Mouse (Mus musculus) small intestine, adult 2 months (tissue): ENCODE results near the gene Snapc5. TPM values are rescaled to one million over a fixed set of nuclear protein-coding genes. Genes with fewer than 3 reads are reported as not detected.

Experiments used
- H3K27ac ChIP-seq: fragments of 200-500 bp; 2 replicates; pipeline ENCODE4 v1.5.1; 2012; ENCODE audit warnings: low read depth, low read length, control low read depth, inconsistent platforms; ENCODE audit not compliant: insufficient read depth
- H3K27me3 ChIP-seq: fragments of 200-500 bp; 2 replicates; pipeline ENCODE4 v1.6.1; 2012; ENCODE audit warnings: mild to moderate bottlenecking, moderate library complexity, low read length, inconsistent platforms; ENCODE audit not compliant: control insufficient read depth, insufficient read depth
- H3K36me3 ChIP-seq: fragments of 200-500 bp; 2 replicates; pipeline ENCODE4 v1.6.1; 2012; ENCODE audit warnings: mild to moderate bottlenecking, low read length, control low read depth, inconsistent platforms; ENCODE audit not compliant: control insufficient read depth, insufficient read depth
- H3K4me1 ChIP-seq: fragments of 200-500 bp; 2 replicates; pipeline ENCODE4 v1.6.1; 2012; ENCODE audit warnings: low read length, inconsistent platforms, mixed read lengths; ENCODE audit not compliant: control insufficient read depth, insufficient read depth, insufficient read length
- H3K4me3 ChIP-seq: fragments of 200-500 bp; 2 replicates; pipeline ENCODE4 v1.5.1; 2012; ENCODE audit warnings: low read depth, mild to moderate bottlenecking, control low read depth, inconsistent platforms, low read length, moderate library complexity
- CTCF ChIP-seq: fragments of 200-500 bp; IDR thresholded peaks from 2 replicates; pipeline ENCODE4 v1.5.1; 2012; ENCODE audit warnings: low read depth, mild to moderate bottlenecking, control low read depth, inconsistent platforms, low read length, moderate library complexity, mixed read lengths; ENCODE audit not compliant: insufficient replicate concordance, insufficient read length; ENCODE audit errors: extremely low read depth
- POLR2A ChIP-seq: fragments of 200-500 bp; IDR thresholded peaks from 2 replicates; pipeline ENCODE4 v1.6.1; 2012; ENCODE audit warnings: low read depth, mild to moderate bottlenecking, control low read depth, inconsistent platforms, low read length, moderate library complexity
- WGBS: fragments of 180-500 bp; shearing (Covaris S2); methylation state at CpG from one replicate; pipeline ENCODE4 v1.1.7; 2018; 5-methylcytosine and 5-hydroxymethylcytosine counted together
- polyA plus RNA-seq: library from polyadenylated mRNA; depleted of rRNA; stranded (reverse); fragments of >200 nt; gene quantifications from 2 replicates; pipeline ENCODE4 v1.2.3, GENCODE M21; 2012

Snapc5 gene
- polyA plus RNA-seq, 1 experiment, result 12.2 TPM

DNA sequence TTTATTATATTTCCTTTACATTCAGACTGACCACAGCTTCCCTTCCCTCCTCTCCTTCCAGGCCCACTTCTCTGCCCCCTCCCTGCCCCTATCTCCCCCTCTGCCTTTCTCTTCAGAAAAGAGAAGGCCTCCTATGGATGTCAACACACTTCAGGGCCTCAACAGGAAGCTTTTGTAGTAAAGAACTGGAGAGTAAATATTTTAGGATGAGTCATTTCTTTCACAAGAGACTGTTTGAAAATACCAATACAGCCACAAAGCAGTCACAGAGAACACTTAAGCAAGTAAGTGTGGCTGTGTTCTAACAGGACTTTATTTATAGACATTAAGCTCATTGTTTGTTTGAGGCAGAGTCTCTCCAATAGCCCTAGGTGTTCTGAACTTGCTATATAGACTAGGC is 23.3 kb downstream of the Snapc5 start:
- no peak overlapping the region for H3K27ac ChIP-seq
- TF ChIP-seq POLR2A, result no peak
- TF ChIP-seq CTCF, result no peak

DNA sequence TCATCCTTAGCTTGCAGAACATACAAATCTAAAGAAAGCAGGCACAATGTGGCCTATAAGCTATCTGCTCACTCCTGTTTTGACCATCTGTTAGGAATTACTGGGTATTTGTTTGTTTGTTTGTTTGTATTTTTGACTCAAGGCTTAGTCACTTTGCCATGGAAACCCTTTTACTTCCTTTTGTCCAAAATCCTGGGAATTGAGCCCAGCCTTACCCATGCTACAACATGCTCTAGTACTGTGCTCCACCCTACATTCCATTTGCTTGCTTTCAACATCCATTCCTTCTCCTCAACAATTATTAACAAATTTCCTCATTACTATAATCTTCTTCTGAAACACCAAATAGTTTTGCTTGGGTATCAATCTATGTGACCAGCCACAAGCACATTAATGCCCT is 23.8 kb downstream of the Snapc5 start:
- H3K36me3 ChIP-seq, result peaks cover 19% of the 10 kb centered on the region
- H3K27me3 ChIP-seq, result no peaks in the 10 kb centered on the region
- H3K4me1 ChIP-seq, result peaks cover 16% of the 10 kb centered on the region; the same call in 1 of the 2 replicates
- H3K27ac ChIP-seq, result no peak overlapping the region
- TF ChIP-seq POLR2A, result no peak
- TF ChIP-seq CTCF, result no peak
- H3K4me3 ChIP-seq, result no peak overlapping the region

More for the DNA sequence above, 23.3 kb downstream of the Snapc5 start:
- Histone ChIP-seq H3K4me3 (no peak overlapping the region), H3K27me3 (no peaks in the 10 kb centered on the region), H3K36me3 (peaks cover 20% of the 10 kb centered on the region), H3K4me1 (peaks cover 16% of the 10 kb centered on the region; the same call in 1 of the 2 replicates)

DNA sequence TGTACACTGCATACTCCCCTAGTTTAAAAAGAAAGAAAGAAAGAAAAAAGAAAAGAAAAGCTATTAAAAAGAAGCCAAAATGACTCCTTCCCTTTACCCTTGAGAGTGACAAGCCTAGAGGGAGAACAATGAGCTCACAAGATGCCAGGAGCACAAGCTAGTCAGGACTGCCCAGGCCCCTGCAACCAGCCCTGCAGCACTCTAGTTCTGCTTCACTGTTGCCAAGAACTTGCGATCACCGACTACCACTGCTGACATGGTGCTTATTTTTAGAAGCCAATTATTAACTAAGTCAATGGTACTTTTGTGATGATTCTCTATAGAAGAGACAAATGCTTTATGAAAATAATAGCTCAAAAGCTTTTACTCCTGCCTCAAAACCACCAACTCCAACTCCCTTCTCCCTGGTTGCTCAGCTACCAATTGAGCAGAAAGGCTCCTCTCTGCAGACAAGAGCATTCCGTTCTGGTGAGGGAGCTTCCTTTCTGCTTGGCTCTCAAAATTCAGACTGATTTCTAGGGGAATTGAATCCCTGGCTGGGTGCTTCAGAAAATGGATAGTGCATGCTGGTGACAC is 28.5 kb downstream of the Snapc5 start:
- no peaks in the 10 kb centered on the region for H3K4me1 ChIP-seq
- WGBS, result 85% methylated on average over 3 of the region's 3 CpGs
- no peak for TF ChIP-seq CTCF
- no peak for TF ChIP-seq POLR2A
- H3K4me3 ChIP-seq, result no peak overlapping the region
- no peak overlapping the region for H3K27ac ChIP-seq
- no peaks in the 10 kb centered on the region for H3K27me3 ChIP-seq
- H3K36me3 ChIP-seq, result peaks cover 51% of the 10 kb centered on the region

DNA sequence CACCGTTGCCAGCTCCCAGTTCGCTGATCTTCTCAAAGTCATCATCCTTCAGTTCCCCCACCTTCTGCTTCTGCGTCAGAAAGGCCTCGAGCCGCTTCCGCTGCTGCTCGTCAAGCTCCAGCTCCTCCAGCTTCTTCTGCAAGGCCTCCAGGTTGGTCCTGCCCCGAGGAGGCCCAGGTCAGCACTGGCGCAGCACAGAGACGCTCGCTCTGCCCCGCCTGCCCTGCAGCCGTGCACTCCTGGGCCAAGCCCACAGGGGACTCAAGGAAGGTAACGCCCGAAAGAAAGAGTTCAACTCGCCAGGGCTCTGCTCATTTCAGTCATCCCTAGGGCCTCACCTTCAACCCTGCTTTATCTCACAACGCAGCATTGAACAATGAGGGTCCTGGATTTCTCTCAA is 35.4 kb downstream of the Snapc5 start:
- Histone ChIP-seq H3K4me1 (peaks cover 2% of the 10 kb centered on the region), H3K27me3 (no peaks in the 10 kb centered on the region), H3K36me3 (peaks cover 25% of the 10 kb centered on the region), H3K27ac (no peak overlapping the region), H3K4me3 (no peak overlapping the region)
- no peak for TF ChIP-seq CTCF
- no peak for TF ChIP-seq POLR2A
- WGBS, result 77% methylated on average over 17 of the region's 17 CpGs

DNA sequence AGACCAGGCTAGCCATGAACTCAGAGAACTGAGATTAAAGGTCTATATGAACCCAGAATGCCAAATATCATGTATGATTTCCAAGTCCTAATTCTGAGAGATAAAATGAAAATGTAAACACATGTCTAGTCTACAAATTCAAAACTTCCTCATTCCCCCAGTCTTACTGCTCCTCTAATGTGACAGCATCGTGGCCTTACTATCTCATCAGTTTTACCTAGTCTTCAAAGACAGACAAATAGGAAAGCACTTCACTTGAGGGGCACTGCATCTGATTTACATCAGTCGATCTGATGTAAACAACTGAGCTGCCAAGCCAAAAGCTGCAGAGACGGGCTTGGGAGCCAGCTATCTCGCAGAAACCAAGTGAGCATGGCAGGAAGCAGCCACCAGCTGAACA is 37.0 kb downstream of the Snapc5 start:
- no peak for TF ChIP-seq CTCF
- TF ChIP-seq POLR2A, result no peak
- Histone ChIP-seq H3K4me3 (no peak overlapping the region), H3K4me1 (peaks cover 9% of the 10 kb centered on the region), H3K36me3 (peaks cover 15% of the 10 kb centered on the region), H3K27me3 (no peaks in the 10 kb centered on the region), H3K27ac (no peak overlapping the region)
- 53% methylated on average over 4 of the region's 4 CpGs for whole genome bisulfite sequencing

DNA sequence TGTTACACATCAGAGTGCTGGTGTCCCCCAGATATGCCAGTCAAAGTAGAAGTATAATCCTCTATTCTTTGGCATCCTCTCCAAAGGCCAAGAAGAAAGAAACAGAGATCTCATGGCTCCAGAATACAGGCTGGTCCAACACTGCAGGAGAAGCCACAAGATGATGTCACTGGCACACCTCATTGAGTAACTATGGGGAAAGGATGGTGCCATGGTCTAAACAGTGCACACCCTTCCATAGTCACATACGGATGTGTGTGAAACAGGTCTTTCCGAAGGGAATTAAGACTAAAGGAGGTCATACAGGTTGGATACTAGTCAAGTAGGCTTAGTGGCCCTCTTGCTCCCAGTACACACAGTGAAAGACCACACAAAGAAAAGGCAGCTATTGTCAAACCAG is 37.6 kb downstream of the Snapc5 start:
- Histone ChIP-seq H3K4me1 (peaks cover 11% of the 10 kb centered on the region), H3K27me3 (no peaks in the 10 kb centered on the region), H3K27ac (no peak overlapping the region; the same call in 1 of the 2 replicates), H3K4me3 (no peak overlapping the region), H3K36me3 (peaks cover 13% of the 10 kb centered on the region)
- TF ChIP-seq POLR2A, result no peak
- TF ChIP-seq CTCF, result no peak
- 95% methylated on average over 2 of the region's 2 CpGs for WGBS

DNA sequence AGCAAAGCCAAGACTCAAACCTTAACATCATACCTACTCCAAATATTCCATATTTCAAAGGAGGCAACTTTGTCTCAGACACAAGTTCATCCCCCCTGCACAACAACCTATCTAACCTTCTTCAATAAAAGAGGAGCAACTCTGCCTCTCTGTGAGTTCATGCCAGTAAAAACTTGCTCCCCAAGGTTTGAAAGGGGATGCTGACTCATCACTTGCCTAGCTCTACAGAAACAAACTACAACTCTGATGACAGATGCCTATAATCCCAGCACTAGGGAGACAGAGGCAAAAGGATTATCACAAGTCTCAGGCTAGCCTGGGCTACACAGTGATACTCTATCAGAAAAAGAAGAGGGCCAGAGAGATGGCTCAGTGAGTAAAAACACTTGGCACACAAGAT is 38.8 kb downstream of the Snapc5 start:
- H3K4me1 ChIP-seq, result peaks cover 18% of the 10 kb centered on the region
- H3K36me3 ChIP-seq, result peaks cover 3% of the 10 kb centered on the region; the same call in 1 of the 2 replicates
- H3K4me3 ChIP-seq, result no peak overlapping the region
- no peaks in the 10 kb centered on the region for H3K27me3 ChIP-seq
- no peak for TF ChIP-seq POLR2A
- TF ChIP-seq CTCF, result no peak
- H3K27ac ChIP-seq, result no peak overlapping the region

DNA sequence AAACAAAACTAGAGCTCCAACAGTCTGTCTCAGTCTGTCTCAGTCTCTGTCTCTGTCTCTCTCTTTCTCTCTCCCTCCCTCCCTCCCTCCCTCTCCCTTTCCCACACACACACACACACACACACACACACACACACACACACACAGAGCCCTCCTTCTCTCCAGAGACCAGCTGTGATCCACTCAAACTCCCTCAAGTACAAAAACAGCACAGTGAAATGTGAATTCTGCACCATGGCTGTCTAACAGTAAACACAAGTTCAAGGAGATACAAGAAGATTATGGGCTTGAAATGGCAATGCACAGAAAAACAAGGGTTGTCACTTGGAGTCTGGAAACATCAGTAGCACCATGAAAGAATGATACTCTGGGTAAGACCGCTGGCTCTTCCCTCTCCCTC is 40.2 kb downstream of the Snapc5 start:
- H3K4me3 ChIP-seq, result no peak overlapping the region
- H3K27me3 ChIP-seq, result no peaks in the 10 kb centered on the region
- peaks cover 20% of the 10 kb centered on the region for H3K4me1 ChIP-seq
- H3K27ac ChIP-seq, result no peak overlapping the region
- no peaks in the 10 kb centered on the region for H3K36me3 ChIP-seq
- TF ChIP-seq POLR2A, result no peak
- TF ChIP-seq CTCF, result no peak
- 84% methylated on average over 1 of the region's 1 CpGs for WGBS
